Mouse (Mus musculus): Measurements from ENCODE around the gene Atxn1.

Gene Atxn1

DNA sequence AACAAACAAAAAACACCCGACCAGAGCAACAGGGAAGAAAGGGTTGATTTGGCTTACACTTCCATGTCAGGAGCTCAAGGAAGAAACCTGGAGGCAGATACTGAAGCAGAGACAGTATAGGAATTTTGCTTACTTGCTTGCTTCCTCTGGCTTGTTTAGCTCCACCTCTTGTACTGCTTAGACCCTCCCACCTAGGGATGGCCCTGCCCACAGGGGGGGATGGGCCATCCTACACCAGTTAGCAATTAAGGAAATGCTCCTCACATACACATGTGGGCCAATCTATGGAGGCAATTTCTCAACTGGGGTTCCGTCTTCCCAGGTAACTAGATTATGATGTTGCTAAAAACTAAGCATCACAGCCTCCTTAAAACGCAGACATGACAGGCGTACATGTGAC is 39.5 kb downstream of the Atxn1 start:
- no peak for DNase-seq

DNA sequence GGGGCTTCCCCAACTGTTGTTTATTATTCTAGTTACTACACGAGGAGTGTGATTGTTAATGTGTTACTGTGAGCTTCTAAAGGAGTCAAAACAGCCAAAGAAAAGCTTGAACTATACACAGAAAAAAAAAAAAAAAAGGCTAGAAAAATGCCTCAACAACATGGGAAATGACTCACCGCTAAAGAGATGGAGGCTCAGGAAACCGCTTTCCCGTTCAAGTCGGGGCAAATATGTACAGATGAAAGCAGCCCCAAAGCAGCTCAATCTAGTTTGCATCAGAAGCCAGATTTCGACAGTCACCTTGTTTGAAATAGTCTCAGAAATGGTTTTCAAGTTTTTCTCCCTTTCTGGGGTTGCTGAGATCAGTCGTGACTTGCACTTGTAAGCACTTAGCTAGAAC is 40.3 kb downstream of the Atxn1 start:
- no peak for DNase-seq

DNA sequence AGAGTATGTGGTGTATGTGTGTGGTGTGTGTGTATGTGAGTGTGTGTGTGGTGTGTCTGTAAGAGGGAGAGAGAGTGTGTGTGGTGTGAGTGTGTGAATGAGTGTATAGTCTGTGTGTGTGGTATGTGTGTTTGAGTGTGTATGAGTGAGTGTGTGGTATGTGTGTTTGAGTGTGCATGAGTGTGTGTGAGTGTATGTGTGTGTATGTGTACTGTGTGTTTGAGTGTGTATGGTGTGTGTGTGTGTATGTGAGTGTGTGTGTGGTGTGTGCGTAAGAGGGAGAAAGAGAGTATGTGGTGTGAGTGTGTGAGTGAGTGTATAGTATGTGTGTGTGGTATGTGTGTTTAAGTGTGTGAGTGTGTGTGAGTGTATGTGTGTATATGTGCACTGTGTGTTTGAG is 41.7 kb downstream of the Atxn1 start:
- DNase-seq, result no peak

DNA sequence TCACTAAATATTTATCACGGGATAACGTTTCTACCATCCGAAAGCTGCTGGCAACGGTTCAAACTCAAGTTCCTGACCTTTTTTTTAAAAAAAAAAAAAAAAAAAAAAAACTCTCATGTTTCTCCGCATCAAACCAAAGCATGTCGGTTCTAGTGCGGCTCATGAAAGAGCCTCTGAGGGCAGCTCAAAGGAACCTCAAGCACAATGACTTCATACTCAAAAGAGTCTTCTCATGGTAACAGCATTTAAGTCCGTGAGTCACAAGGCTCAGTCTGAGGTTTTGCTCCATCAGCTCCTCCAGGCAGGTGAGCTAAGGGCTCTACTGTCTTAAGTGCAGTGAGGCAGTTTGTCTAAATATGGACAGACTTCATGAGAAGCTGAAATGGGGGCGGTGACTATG is 42.3 kb downstream of the Atxn1 start:
- no peak for DNase-seq

DNA sequence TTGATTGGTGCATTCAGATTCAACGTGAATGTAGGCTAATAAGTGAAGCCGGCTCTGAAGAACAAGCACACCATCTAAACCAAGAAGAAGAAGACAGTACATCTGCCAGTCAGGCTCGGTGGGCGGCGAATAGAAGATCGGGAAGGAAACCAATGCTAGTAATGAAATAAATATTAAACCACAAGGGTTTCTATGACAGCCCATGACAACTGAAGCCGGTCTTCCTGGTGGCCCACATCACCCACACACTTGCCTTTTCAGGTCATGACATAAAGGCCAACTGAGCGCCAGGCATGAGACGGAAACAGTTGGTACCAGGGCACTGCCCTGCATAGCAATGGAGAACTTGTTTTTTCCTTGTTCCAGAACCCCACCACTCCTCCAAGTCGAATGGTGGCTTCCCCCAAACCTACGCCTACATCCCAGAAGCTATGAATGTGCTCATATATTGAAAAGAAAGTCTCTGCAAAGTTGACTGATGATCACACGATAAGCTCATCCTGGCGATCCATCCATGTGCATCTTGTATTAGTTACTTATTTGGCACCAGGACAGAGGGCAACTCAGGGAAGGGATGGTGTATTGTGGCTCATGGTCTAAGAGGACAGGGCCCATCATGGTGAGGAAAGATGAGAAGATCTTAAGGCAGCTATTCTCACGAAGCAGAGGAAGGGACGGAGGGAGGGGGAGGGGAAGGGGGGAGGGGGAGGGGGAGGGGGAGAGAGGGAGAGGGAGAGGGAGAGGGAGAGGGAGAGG is 45.7 kb downstream of the Atxn1 start:
- DNase-seq, result no peak

DNA sequence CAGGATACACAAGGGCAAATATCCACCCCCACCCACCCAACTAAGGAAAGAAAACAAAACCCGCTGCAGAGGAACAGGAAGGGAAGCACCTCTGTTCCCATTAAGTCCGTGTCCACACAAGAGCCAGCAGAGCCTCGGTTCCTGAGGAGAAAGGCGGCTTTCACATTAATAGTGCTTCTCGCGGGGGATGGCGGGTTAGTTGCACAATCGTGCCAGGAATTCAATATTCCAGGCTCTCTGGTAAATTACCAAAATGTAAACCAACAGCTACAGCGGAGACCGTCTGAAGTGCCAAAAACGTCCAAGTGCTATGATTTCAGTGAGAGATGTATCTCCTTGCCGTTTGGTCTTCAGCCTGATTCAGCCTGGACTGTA is 46.8 kb downstream of the Atxn1 start:
- no peak for DNase-seq

DNA sequence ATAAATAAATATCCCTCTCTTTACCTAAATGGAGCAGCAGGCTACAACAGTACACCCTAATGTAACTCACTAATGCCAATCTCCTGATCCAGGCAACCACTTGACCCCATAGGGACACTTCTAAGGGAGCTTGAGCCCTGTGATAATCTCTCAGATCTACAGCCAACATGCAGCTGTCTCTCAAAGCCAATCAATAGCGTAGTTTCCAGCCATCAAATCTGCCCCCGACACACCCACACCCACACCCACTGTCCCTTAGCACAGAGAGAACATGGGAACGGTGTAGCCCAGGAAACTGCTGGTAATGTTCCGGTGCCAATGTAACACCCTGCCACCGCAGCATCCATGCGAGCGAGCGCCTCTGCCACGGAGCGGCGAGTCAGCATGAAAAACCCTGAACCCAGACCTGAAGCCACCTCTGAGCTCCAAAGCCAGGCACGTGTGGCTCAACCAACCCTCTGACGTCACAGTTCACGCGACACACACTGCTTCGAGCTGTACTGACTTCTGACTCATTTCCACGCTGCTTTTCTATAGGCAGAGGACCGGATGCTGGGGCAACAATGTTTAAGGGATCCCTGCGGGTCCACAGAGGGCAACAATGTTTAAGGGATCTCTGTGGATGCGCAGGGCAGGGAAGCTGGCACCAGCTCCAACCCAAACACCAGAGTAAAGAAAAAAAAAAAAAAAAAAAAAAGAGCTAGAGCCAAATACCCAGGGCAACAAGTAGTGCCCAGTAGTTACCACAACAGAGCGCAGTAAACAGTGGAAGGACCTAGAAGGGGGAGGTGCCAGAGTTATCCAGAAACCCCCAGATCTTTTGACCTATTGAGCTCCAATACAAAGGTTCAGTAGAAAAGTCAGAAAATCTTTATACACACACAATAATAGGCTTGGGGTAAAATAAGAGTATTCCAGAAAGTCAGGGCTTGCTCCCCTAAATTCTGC is 47.5 kb downstream of the Atxn1 start:
- DNase-seq, result no peak

DNA sequence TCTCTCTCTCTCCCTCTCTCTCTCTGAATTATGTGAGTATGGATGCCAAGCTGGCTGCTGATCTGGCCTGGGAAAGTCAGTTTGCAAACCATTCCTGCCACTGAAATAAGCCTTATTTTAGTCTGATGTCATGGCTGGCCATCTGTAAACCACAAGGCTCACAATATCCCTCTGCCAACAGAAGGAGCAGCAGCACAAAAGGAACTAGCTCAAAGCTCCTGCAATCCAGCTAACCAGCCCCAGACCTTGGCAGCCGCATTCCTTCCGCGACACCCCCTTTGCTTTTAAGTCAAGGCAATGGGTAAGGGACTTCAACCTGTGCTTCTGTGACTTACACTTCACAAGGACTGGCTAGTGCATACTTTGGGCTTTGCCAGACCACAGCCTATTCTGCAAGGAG is 48.9 kb downstream of the Atxn1 start:
- DNase-seq, result peak; percentile 35

DNA sequence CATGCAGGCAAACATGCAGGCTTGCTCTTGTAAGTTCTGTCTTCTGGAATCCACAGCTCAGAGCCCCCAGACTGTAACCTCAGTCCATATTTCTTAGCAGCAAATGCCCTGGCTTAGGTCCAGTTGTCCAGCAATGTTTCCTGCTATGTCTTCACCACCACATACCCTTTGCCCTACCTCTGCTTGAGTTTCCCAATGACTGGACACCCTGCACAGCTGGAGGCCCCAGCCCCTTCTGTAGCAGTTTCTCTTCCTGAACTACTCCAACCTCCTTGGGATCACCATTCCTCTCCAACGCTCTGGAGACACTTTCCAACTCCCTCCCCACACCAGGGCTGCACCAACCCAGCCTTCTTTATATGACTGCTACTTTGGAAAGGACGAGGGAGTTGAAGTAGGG is 49.8 kb downstream of the Atxn1 start:
- DNase-seq, result no peak

DNA sequence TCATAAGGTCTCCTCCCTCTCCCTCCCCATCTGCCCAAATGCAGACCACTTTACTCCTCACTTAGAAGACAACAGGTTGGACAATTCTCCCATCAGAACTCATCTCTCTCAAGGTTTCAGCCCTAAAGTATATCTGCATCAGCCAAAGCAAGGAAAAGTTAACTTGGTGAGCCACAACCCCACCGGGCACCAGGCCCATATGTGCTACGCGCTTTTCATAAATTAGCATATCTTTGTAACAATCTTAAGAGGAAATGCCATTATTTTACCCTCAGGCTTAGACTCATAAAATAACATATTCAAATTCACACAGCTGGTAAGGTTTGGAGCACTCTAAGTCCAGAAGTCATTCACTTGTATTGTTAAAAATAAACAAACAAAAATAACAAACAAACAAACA is 50.7 kb downstream of the Atxn1 start:
- DNase-seq, result no peak

DNA sequence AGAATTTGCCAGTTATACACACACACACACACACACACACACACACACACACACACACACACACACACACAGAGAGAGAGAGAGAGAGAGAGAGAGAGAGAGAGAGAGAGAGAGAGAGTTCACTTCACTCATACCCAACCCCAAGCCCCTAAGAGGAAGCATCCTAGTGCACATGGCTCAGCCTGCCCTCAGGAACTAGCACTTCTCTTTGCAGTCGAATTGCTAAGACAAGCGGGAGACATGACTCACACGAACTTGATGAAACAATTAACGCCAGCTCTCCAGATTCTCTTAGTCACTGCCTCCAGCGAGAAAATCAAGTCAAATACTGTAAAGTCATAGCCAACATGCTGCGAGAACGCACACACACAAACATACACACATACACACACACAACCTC is 53.0 kb downstream of the Atxn1 start:
- DNase-seq, result no peak

DNA sequence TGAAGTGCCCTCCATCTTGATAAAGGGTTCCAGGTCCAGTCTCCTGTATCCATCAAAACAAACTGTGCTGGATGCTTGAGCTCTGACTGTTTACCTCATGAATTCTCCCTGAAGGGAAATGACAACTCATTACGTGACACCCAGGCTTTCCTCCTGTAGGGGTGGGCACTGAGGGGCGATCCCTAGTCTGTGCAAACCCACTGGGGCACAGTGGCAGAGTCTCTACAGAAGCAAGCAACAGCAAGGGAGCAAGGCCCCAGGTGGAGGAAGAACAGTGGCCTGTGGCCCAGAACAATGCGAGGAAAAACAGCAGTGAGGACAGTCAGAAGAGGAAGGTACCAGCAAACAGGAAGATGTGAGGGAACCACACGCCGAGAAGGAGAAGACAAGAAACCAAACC is 53.7 kb downstream of the Atxn1 start:
- DNase-seq, result no peak

DNA sequence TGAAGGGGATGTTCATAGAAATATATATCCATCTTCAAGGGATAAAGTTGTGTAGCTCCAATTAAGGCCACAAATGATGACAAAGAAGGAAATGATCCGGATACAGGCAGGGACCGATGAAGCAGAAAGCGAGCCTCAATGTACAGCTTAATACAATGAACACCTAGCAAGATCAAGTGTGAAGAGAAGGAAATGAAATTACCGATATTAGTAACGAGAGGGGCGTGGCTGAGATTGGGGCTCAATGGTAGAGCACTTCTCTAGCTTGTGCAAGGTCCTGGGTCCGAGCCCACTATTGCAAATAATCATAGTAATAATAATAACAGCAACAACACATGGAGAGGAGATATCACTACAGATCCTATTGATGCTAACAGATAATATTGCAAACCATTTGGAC is 54.5 kb downstream of the Atxn1 start:
- DNase-seq, result no peak

DNA sequence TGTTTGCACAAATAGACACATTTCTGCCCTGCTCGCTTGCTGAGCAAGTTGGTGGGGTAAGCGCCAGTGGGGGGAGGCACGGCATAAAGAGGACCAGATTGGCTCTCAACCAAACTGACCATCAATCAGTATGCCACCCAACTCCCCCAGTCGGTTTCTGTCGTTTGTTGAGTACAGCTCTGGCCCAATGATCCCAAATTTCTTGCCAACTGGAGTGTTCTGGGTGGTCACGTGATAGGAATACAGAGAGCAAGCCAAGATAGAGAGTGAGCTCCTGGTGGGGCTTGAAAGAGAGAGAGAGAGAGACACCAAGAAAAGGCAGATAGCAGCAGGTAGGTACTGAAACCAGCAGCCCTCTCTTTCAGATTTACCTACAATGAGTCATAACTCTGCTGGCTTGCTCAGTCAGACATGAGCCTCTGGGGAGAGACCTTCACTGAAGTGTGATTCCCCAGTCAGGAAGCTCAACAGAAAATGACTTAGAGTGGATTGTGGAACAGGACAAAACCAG is 57.6 kb downstream of the Atxn1 start:
- DNase-seq, result peak; percentile 35

DNA sequence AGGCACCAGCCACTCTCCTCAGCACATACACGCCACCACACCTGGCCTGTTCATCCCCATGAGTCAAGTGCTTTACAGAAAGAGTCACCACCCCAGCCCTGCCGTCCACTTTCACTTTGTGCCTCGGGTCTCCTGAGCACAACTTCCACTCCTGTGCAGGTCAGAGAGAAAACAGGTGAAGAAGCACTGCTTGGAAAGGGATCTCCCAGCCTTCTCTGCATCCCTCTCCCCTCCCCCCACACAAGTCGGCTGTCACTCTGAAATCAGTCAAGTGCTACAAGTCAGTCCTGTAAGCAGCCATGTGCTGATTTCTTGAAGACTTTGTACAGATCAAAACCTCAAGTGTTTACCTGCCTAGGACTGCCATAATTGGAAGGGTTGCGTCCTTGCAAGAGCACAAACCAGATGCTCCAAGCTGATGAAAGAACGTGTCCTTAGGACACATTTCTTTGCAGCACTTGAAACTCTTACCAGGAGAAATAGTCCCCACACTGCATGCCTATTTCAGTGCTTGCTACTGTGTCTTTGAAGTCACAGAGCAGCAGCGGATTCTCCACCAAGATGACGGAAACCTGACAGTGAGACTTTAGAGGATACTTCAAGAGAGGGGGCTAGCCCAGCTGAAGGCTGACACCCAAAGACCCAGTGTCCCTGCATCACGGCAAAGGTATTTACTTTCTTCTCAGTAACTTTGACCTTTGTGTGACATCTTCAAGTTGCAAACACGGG is 58.2 kb downstream of the Atxn1 start:
- no peak for DNase-seq

DNA sequence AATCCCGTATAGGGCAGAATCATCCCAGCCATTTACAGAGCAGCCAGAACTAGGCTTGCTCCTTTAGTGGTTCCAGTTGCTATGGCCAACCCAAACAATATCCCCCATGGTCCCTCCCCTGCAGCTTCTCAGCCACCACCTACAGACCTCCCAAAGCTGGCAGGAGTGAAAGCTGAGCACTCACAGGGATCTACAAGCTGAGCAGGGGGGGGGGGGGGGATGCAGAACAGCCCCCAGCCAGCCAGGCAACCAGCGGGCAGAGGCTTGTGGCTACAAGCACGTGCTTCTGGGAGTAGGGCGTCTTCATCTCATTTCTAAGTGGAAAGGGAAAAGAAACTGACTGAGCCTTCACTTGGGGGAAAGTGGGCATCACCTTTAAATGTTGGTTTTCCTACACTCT is 59.9 kb downstream of the Atxn1 start:
- DNase-seq, result no peak

DNA sequence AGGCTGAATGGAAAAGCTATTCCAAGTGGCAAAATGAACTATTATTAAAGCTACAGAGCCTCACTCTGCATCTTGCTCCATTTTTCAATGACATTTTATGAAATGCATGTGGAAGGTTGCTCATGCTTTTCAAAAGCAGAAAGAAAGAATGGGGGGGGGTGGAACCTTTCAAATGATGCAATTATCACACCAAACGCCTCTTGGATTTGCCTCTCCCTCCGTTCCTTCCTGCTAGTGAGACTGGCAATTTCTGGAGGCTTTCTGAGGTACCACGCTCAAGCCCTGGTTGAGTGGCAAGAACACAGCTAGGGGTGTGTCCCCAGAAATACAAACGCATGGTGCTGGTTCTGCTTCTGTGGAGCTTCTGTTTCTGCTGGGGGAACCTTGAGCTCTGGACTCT is 60.4 kb downstream of the Atxn1 start:
- DNase-seq, result no peak

DNA sequence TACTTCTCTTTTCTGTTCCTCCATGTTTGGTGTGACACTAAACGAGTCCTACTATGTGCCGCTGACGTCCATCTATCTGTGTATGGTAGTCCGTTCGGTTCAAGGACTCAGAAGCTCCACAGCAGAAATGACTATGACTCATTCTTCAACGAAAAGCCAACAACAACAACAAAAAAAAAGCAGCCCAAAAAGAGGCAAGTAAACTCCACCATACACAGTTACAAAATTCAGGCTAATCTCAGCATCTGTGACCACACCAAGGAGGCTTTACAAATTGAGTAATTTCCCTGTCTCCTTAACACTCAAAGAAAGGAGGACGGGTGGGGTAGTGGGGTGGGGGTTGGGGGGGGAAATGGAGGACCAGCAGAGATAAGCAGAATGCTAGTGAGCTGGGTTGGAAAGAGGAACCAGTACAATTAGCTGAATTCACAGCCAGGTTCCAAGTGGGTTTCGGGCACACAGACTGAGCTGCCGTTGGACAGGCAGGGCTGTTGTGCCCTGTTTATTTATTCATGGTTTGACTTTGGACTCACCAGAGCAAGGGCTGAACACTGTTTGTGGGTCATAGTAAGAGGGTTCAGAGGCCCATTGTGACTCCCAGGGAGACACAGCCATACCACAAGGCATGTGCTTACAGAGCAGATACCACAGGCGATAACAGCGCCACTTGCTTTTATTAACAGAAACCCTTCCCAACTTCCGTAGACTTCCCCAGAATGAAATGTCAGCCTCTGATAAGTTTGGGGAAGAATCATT is 61.1 kb downstream of the Atxn1 start:
- DNase-seq, result no peak

DNA sequence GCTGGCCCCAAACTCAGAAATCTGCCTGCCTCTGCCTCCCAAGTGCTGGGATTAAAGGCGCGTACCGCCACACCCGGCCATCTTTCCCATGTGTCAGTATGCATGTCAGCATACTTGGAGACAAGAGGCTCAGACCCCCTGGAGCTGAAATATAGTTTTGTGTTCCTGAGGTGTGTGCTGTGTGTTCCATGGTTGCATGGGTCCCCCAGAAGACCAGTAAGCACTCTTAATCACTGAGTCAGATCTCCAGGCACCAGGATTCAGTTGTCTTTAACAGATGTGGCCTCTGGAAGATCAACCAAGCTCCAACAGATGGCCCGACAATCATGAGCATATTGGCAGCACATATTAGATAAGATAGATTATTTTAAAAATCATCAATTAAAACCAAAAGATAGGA is 62.4 kb downstream of the Atxn1 start:
- no peak for DNase-seq

DNA sequence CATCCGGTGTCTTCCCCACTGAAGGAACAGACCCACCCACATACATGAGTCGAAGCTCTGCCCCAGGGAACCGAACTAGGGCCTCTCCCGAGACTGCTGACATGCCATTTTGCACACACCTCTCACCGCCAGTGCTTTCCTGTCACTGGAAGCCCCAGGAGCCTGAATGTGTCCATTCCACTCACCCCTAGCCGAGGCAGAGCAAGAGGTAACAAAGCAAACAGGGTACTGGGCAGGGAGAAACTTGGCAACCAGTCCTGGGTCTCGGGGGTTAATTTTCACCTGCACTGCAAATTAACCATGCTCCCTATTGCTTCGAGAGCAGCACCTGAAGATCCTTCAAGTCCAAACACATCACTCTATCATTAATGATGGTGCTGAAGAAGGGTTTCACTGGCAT is 64.0 kb downstream of the Atxn1 start:
- DNase-seq, result no peak

DNA sequence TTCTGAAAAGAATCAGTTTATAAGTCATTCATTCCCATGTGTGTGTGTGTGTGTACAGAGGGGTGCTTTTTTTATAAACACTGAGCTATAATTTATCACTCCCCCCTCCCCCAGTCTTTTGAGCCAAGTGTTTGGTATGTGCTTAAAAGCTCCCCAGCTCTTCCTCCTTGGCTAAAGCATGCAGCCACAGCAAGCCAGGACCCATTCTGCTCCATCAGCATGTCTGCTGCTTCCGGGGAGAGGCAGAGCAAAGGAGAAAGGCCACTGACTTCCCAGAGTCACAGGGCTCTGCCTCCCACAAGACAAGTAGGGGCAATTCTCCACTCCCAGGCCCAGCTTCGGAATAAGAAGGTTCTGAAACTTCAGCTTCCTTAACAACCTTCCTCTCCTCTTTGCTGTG is 67.2 kb downstream of the Atxn1 start:
- DNase-seq, result no peak

DNA sequence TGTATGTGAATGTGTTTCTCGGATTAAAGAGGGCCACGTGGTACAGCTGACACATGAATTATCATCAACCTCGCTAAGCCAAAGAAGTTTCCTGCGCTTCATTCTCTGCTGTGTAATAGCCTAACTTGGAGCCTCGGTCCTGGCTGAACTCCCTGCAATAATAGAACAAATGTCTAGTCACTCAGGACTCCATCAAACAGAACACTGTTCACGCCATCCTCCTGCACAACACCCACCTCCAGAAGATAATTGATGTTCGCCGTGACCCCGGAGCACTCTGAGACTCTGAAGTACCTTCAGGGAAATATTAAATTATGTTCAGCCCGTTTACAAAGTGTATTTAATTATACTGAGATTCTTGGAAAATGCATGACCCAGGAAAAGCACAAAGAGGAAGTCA is 70.0 kb downstream of the Atxn1 start:
- no peak for DNase-seq

DNA sequence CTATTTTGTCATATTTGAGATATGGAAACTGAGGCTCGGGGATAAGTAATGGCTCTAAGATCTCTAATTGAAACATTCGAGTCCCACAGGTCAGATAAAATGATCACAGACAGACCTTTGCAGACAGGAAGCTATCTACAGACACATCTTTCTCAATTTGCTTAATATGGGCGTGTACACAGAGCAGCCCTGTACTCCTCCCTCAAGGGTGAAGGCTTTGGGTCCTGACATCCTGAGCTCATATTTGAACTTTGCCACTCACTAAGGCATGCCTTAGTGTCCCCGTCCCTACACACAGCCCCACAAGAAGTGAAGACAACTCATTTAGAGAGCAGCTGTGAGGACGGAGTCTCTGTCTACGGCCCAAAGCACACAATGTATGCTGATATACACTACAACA is 70.6 kb downstream of the Atxn1 start:
- DNase-seq, result no peak

Data from layer of hippocampus, adult 9-11 months (tissue).